Mouse (Mus musculus) CH12.LX (cell line): ENCODE measurements at regions not wholly inside any gene's neighbourhood (a gene's known extent, or its start where the extent isn't known, plus 50 kb on each side); places are given as distances from the start of the nearest gene placed in this dataset.

Source experiments
- CTCF ChIP-seq, 2 experiments: IDR thresholded peaks in 1 of 2; conservative IDR thresholded peaks in 1 of 2; 2 replicates each; pipeline ENCODE4 v1.5.1; 2011 to 2012; ENCODE audit warnings: low read depth in 2 of 2, low read length in 2 of 2, improper control_type of control experiment in 1 of 2, inconsistent platforms in 1 of 2, mild to moderate bottlenecking in 1 of 2, moderate library complexity in 1 of 2
- EP300 ChIP-seq: IDR thresholded peaks from 2 replicates; pipeline ENCODE4 v1.6.1; 2011; ENCODE audit warnings: low read length, improper control_type of control experiment
- GABPA ChIP-seq: IDR thresholded peaks from 2 replicates; pipeline ENCODE4 v1.6.1; 2012; ENCODE audit warnings: low read depth, low read length, improper control_type of control experiment, inconsistent platforms; ENCODE audit not compliant: insufficient replicate concordance
- HCFC1 ChIP-seq: IDR thresholded peaks from 2 replicates; pipeline ENCODE4 v1.6.1; 2012; ENCODE audit warnings: low read depth, mild to moderate bottlenecking, inconsistent platforms, low read length, improper control_type of control experiment
- KAT2A ChIP-seq: IDR thresholded peaks from 2 replicates; pipeline ENCODE4 v1.6.1; 2012; ENCODE audit warnings: low read length, improper control_type of control experiment, inconsistent platforms; ENCODE audit not compliant: insufficient replicate concordance
- MAFK ChIP-seq: IDR thresholded peaks from 2 replicates; pipeline ENCODE4 v1.6.1; 2011; ENCODE audit warnings: low read length, improper control_type of control experiment; ENCODE audit not compliant: insufficient replicate concordance
- NRF1 ChIP-seq: IDR thresholded peaks from 2 replicates; pipeline ENCODE4 v1.6.1; 2014; ENCODE audit warnings: low read depth, mild to moderate bottlenecking, inconsistent platforms, low read length, improper control_type of control experiment, moderate library complexity
- POLR2A ChIP-seq: IDR thresholded peaks from 2 replicates; pipeline ENCODE4 v1.6.1; 2011; ENCODE audit warnings: low read depth, mild to moderate bottlenecking, improper control_type of control experiment, low read length

GRCm38 (mm10) chr3:82288996-82289395 is 68.8 kb upstream of the Map9 start:
- TF ChIP-seq MAFK (no peak), CTCF (conservative IDR thresholded peaks at IDR 0.05 in 1 of 2, IDR thresholded peaks at IDR 0.05 in 1 of 2; ENCODE audit: low read depth in 2 of 2, low read length in 2 of 2) (no peak), KAT2A (no peak), HCFC1 (no peak), POLR2A (no peak), NRF1 (no peak), EP300 (no peak), GABPA (no peak)
